9 mouse cellular contexts compared by ENCODE assay signal in the genomic region with DNA sequence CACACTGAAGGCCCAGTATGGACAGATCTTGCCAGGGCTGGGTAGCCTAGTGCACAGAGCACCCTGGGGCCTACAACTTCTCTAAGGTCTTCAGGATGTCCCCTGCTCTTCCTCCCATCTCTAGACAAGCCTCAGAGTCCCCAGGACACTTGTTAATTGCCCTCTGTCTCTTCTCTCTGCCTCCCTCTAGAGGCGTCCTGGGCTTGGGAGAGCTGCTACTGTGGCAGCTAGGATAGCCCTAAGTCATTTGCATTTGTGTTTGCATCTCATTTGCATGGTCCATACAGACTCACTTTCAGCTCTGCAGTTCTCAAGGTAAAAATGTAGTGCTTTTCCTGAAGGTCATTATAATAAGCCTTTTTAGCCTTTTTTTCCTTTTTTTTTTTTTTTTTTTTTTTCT. TPM values are rescaled to one million over a fixed set of nuclear protein-coding genes. Genes with fewer than 3 reads are reported as not detected.
DNase-seq lines count a peak whose midpoint lies in the region; ATAC-seq and TF ChIP-seq lines count a peak whose summit lies in the region.
"Had no signal": no experiment of that assay in that cellular context is flagged by ENCODE, and none has a peak within 500 bp of the region (broad histone marks: within the 10 kb centered on the region; RNA-seq: fewer than 3 reads in every experiment).

No protein-coding gene starts in this region.

- H3K4me2 ChIP-seq in heart, postnatal 0 days (ENCODE audit: low read depth, low read length), result no peak overlapping the region
- H3K4me2 ChIP-seq in intestine, postnatal 0 days (replicated peaks; ENCODE audit: low read depth), result no peak overlapping the region
- no peak overlapping the region for H3K4me2 ChIP-seq in neural tube, embryonic 15.5 days
- H3K4me2 ChIP-seq: limb, embryonic 12.5 days had no signal

- peak; percentile 51 for TF ChIP-seq CTCF in heart, postnatal 0 days (IDR thresholded peaks at IDR 0.05; ENCODE audit: low read depth)
- peak; percentile 78 for TF ChIP-seq CTCF in intestine, postnatal 0 days (IDR thresholded peaks at IDR 0.05; ENCODE audit: low read depth)

- no peaks in the 10 kb centered on the region for H3K9me3 ChIP-seq in heart, postnatal 0 days (replicated peaks; ENCODE audit: control insufficient read depth, low read length)
- no peaks in the 10 kb centered on the region for H3K9me3 ChIP-seq in intestine, postnatal 0 days (ENCODE audit: control insufficient read depth)
- H3K9me3 ChIP-seq in neural tube, embryonic 15.5 days (replicated peaks), result no peaks in the 10 kb centered on the region
- H3K9me3 ChIP-seq: limb, embryonic 12.5 days had no signal

- ATAC-seq in heart, postnatal 0 days (ENCODE audit: insufficient read depth, low read depth), result no peak
- ATAC-seq in intestine, postnatal 0 days, result no peak
- no peak for ATAC-seq in neural tube, embryonic 15.5 days (ENCODE audit: low FRiP score)

- peak; percentile 9 for DNase-seq in heart, postnatal 0 days (ENCODE audit: low spot score)
- DNase-seq in heart, adult 9 months (ENCODE audit: low spot score in 2 of 2), result no peak
- DNase-seq in 416B (ENCODE audit: low read depth) (peak; percentile 66), MEL-GATA-1-ER (ENCODE audit: extremely low read depth, low read depth) (peak; percentile 36)
- peak; percentile 68 for DNase-seq in retina, embryonic 14.5 days (ENCODE audit: low spot score)
- DNase-seq in left cerebral cortex, adult 8-10 months (ENCODE audit: low spot score in 2 of 2), result no peak

- H3K36me3 ChIP-seq in heart, postnatal 0 days (replicated peaks; ENCODE audit: control insufficient read depth, insufficient read depth, low read length), result no peaks in the 10 kb centered on the region
- H3K36me3 ChIP-seq in intestine, postnatal 0 days (ENCODE audit: control insufficient read depth, insufficient read depth), result no peaks in the 10 kb centered on the region
- no peaks in the 10 kb centered on the region for H3K36me3 ChIP-seq in neural tube, embryonic 15.5 days
- H3K36me3 ChIP-seq: limb, embryonic 12.5 days had no signal

- H3K4me3 ChIP-seq in heart, postnatal 0 days (ENCODE audit: low read depth, low read length), result no peak overlapping the region
- H3K4me3 ChIP-seq in intestine, postnatal 0 days (ENCODE audit: low read depth, low read length), result no peak overlapping the region
- no peak overlapping the region for H3K4me3 ChIP-seq in neural tube, embryonic 15.5 days (replicated peaks)
- H3K4me3 ChIP-seq: limb, embryonic 12.5 days had no signal

- H3K9ac ChIP-seq in heart, postnatal 0 days (replicated peaks; ENCODE audit: low read depth, low read length), result no peak overlapping the region
- no peak overlapping the region for H3K9ac ChIP-seq in intestine, postnatal 0 days (ENCODE audit: low read depth, low read length)
- no peak overlapping the region for H3K9ac ChIP-seq in neural tube, embryonic 15.5 days (replicated peaks)
- H3K9ac ChIP-seq: limb, embryonic 12.5 days had no signal

- H3K4me1 ChIP-seq in heart, postnatal 0 days (ENCODE audit: control insufficient read depth, insufficient read depth), result peaks cover 6% of the 10 kb centered on the region; the same call in 1 of the 2 replicates
- no peaks in the 10 kb centered on the region for H3K4me1 ChIP-seq in intestine, postnatal 0 days (replicated peaks; ENCODE audit: control insufficient read depth, insufficient read depth, low read length)
- H3K4me1 ChIP-seq in neural tube, embryonic 15.5 days, result peaks cover 25% of the 10 kb centered on the region

- WGBS in heart, postnatal 0 days, result 21% methylated on average over 1 of the region's 1 CpGs
- WGBS in intestine, postnatal 0 days, result 20% methylated on average over 1 of the region's 1 CpGs
- WGBS in neural tube, embryonic 15.5 days, result 0% methylated on average over 1 of the region's 1 CpGs

- no peaks in the 10 kb centered on the region for H3K27me3 ChIP-seq in heart, postnatal 0 days (ENCODE audit: control insufficient read depth, insufficient read depth, low read length)
- no peaks in the 10 kb centered on the region for H3K27me3 ChIP-seq in intestine, postnatal 0 days (replicated peaks; ENCODE audit: control insufficient read depth, insufficient read depth, low read length)
- H3K27me3 ChIP-seq in neural tube, embryonic 15.5 days (replicated peaks), result peaks cover 4% of the 10 kb centered on the region; the same call in 1 of the 2 replicates

- TF ChIP-seq EP300 in heart, postnatal 0 days (IDR thresholded peaks at IDR 0.05; ENCODE audit: low read depth), result no peak

- no peak overlapping the region for H3K27ac ChIP-seq in heart, postnatal 0 days (ENCODE audit: low read depth)
- no peak overlapping the region for H3K27ac ChIP-seq in intestine, postnatal 0 days (ENCODE audit: low read depth, low read length)
- H3K27ac ChIP-seq in neural tube, embryonic 15.5 days (replicated peaks), result no peak overlapping the region
- H3K27ac ChIP-seq: limb, embryonic 12.5 days had no signal

RNA-seq across cellular contexts. Expression of a gene that starts 11.7 kb away (rescaled TPM):
- total RNA-seq in heart, postnatal 0 days (2014; rRNA removed; ENCODE audit: low replicate concordance), result 0.15 and 0.23 TPM in 2 replicates
- 0.18 and 0.19 TPM in 2 replicates for polyA plus RNA-seq in heart, postnatal 0 days (2015; fragmentation: Nextera tagmentation; extraction: Ambion mirVana)
- 0.69 and 0.92 TPM in 2 replicates for polyA plus RNA-seq in intestine, postnatal 0 days (2015; fragmentation: Nextera tagmentation; extraction: Ambion mirVana)
- total RNA-seq in left cerebral cortex, adult 8-10 months (2022), result 10 to 100 TPM in 3 of 4 experiments, 1 to 10 TPM in 1; 9.4 to 11.4 (median 11.1) TPM
- 16.5 and 17.8 TPM in 2 replicates for polyA plus RNA-seq in neural tube, embryonic 15.5 days (2015; fragmentation: Nextera tagmentation; extraction: Ambion mirVana)

RNA-seq across cellular contexts. Expression of a gene that starts 56.0 kb away (rescaled TPM):
- total RNA-seq in heart, postnatal 0 days (2014; rRNA removed; ENCODE audit: low replicate concordance), result 11.8 and 18.9 TPM in 2 replicates
- polyA plus RNA-seq in heart, postnatal 0 days (2015; fragmentation: Nextera tagmentation; extraction: Ambion mirVana), result 11.4 and 12.9 TPM in 2 replicates
- polyA plus RNA-seq in intestine, postnatal 0 days (2015; fragmentation: Nextera tagmentation; extraction: Ambion mirVana), result 8.1 and 9.2 TPM in 2 replicates
- total RNA-seq in left cerebral cortex, adult 8-10 months (2022), result 10 to 100 TPM; 28.8 to 30.4 (median 30.2) TPM
- 20.5 and 21.8 TPM in 2 replicates for polyA plus RNA-seq in neural tube, embryonic 15.5 days (2015; fragmentation: Nextera tagmentation; extraction: Ambion mirVana)

Comparison
In these comparisons a context has a peak if more than half of its experiments do, and no peak if none do; other contexts are left out.
1. DNase-seq: peak in heart, postnatal 0 days (single experiment), 416B (single experiment), MEL-GATA-1-ER (single experiment) and retina, embryonic 14.5 days (single experiment); none in heart, adult 9 months (0 of 2) and left cerebral cortex, adult 8-10 months (0 of 2).